In the genomic region with DNA sequence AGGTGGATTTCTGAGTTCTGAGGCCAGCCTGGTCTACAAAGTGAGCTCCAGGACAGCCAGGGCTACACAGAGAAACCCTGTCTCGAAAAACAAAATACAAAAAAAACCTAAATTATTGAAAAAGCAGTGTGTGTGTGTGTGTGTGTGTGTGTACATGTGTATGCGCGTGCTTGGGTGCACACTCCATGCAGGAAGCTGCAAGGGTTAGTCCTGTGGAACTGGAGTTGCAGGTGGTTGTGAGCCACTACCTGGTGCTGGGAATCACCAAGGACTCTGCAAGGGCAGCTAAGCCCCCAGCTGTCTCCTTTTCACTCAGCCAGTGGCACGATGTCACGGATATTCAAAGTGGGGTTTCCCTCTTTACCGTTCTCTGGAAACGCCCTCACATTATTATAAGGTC, we compare ENCODE assay signal across 19 mouse cellular contexts. TPM values are rescaled to one million over a fixed set of nuclear protein-coding genes. Genes with fewer than 3 reads are reported as not detected.
DNase-seq lines count a peak whose midpoint lies in the region; ATAC-seq and TF ChIP-seq lines count a peak whose summit lies in the region.
"Had no signal": no experiment of that assay in that cellular context is flagged by ENCODE, and none has a peak within 500 bp of the region (broad histone marks: within the 10 kb centered on the region; RNA-seq: fewer than 3 reads in every experiment).

No protein-coding gene starts in this region.

- no peaks in the 10 kb centered on the region for H3K4me1 ChIP-seq in forebrain, embryonic 11.5 days (replicated peaks; ENCODE audit: control insufficient read depth, insufficient read depth, low read length)
- no peaks in the 10 kb centered on the region for H3K4me1 ChIP-seq in forebrain, embryonic 10.5 days
- peaks cover 24% of the 10 kb centered on the region for H3K4me1 ChIP-seq in heart, embryonic 13.5 days
- H3K4me1 ChIP-seq in heart, adult 2 months (ENCODE audit: control insufficient read depth, insufficient read depth, low read length): peaks cover 5% of the 10 kb centered on the region
- no peaks in the 10 kb centered on the region for H3K4me1 ChIP-seq in intestine, postnatal 0 days (replicated peaks; ENCODE audit: control insufficient read depth, insufficient read depth, low read length)
- H3K4me1 ChIP-seq in intestine, embryonic 16.5 days (ENCODE audit: control insufficient read depth, insufficient read depth, low read length): peaks cover 7% of the 10 kb centered on the region; the same call in 1 of the 2 replicates
- H3K4me1 ChIP-seq: embryonic facial prominence, embryonic 12.5 days had no signal

- no peak for TF ChIP-seq CTCF in heart, adult 2 months (IDR thresholded peaks at IDR 0.05)
- no peak for TF ChIP-seq CTCF in intestine, postnatal 0 days (IDR thresholded peaks at IDR 0.05; ENCODE audit: low read depth)

- intact Hi-C loops in heart, adult 2 months (cut with DNase I): no loop called here

- no peak for TF ChIP-seq EP300 in heart, adult 2 months (IDR thresholded peaks at IDR 0.05; ENCODE audit: insufficient read depth, low read depth, low read length)

- no peak for TF ChIP-seq POLR2A in heart, adult 2 months (IDR thresholded peaks at IDR 0.05; ENCODE audit: insufficient read depth, low read depth, low read length)

- H3K79me2 ChIP-seq in heart, adult 2 months (replicated peaks; ENCODE audit: control insufficient read depth, insufficient read depth, low read length): no peaks in the 10 kb centered on the region

- H3K9ac ChIP-seq in forebrain, embryonic 11.5 days (ENCODE audit: low read length): no peak overlapping the region
- no peak overlapping the region for H3K9ac ChIP-seq in heart, embryonic 13.5 days
- H3K9ac ChIP-seq in heart, adult 2 months (ENCODE audit: low read depth, low read length): no peak overlapping the region
- no peak overlapping the region for H3K9ac ChIP-seq in intestine, postnatal 0 days (ENCODE audit: low read depth, low read length)
- H3K9ac ChIP-seq in intestine, embryonic 16.5 days (ENCODE audit: low read depth, low read length): no peak overlapping the region
- H3K9ac ChIP-seq: embryonic facial prominence, embryonic 12.5 days; forebrain, embryonic 13.5 days; forebrain, postnatal 0 days; hindbrain, embryonic 15.5 days had no signal

- DNase-seq in forebrain, embryonic 11.5 days (ENCODE audit: low spot score): peak; percentile 27
- DNase-seq in forebrain, embryonic 10.5 days (ENCODE audit: extremely low spot score, low spot score): no peak
- no peak for DNase-seq in heart, adult 2 months
- DNase-seq in cerebellum, adult 18-20 months: no peak
- DNase-seq: adrenal gland, postnatal 10 days; B cell, adult 2 months; cerebellum, adult 11 months; cerebellum, adult 9-10 months; cerebellum, postnatal 25 days; gastrocnemius, postnatal 14 days; kidney, adult 18-20 months had no signal

- H3K4me3 ChIP-seq in forebrain, embryonic 11.5 days (ENCODE audit: low read depth, low read length): no peak overlapping the region
- H3K4me3 ChIP-seq in forebrain, embryonic 10.5 days: no peak overlapping the region
- no peak overlapping the region for H3K4me3 ChIP-seq in heart, embryonic 13.5 days
- H3K4me3 ChIP-seq in heart, adult 2 months: no peak overlapping the region
- H3K4me3 ChIP-seq in intestine, postnatal 0 days (ENCODE audit: low read depth, low read length): no peak overlapping the region
- no peak overlapping the region for H3K4me3 ChIP-seq in intestine, embryonic 16.5 days (ENCODE audit: low read length)
- H3K4me3 ChIP-seq: embryonic facial prominence, embryonic 12.5 days; forebrain, embryonic 13.5 days; hindbrain, embryonic 15.5 days had no signal

- WGBS in forebrain, embryonic 11.5 days: 88% methylated on average over 7 of the region's 7 CpGs
- WGBS in forebrain, embryonic 10.5 days: 84% methylated on average over 7 of the region's 7 CpGs
- 79% methylated on average over 7 of the region's 7 CpGs for WGBS in heart, embryonic 13.5 days
- WGBS in heart, adult 2 months: 64% methylated on average over 7 of the region's 7 CpGs
- 90% methylated on average over 7 of the region's 7 CpGs for WGBS in intestine, postnatal 0 days
- whole genome bisulfite sequencing in intestine, embryonic 16.5 days: 89% methylated on average over 7 of the region's 7 CpGs

- no peaks in the 10 kb centered on the region for H3K36me3 ChIP-seq in forebrain, embryonic 11.5 days (ENCODE audit: control insufficient read depth, insufficient read depth, low read length)
- H3K36me3 ChIP-seq in forebrain, embryonic 10.5 days (replicated peaks): no peaks in the 10 kb centered on the region; the same call in 1 of the 2 replicates
- H3K36me3 ChIP-seq in heart, embryonic 13.5 days: peaks cover 2% of the 10 kb centered on the region
- no peaks in the 10 kb centered on the region for H3K36me3 ChIP-seq in heart, adult 2 months (ENCODE audit: control insufficient read depth, insufficient read depth, low read length)
- no peaks in the 10 kb centered on the region for H3K36me3 ChIP-seq in intestine, postnatal 0 days (ENCODE audit: control insufficient read depth, insufficient read depth)
- H3K36me3 ChIP-seq in intestine, embryonic 16.5 days (ENCODE audit: control insufficient read depth, insufficient read depth, low read length): no peaks in the 10 kb centered on the region
- H3K36me3 ChIP-seq: embryonic facial prominence, embryonic 12.5 days; hindbrain, embryonic 15.5 days had no signal

- H3K27me3 ChIP-seq in forebrain, embryonic 11.5 days (ENCODE audit: control insufficient read depth, insufficient read depth, low read length): no peaks in the 10 kb centered on the region
- no peaks in the 10 kb centered on the region for H3K27me3 ChIP-seq in forebrain, embryonic 10.5 days (ENCODE audit: poor library complexity, severe bottlenecking)
- no peaks in the 10 kb centered on the region for H3K27me3 ChIP-seq in heart, embryonic 13.5 days (replicated peaks)
- H3K27me3 ChIP-seq in heart, adult 2 months (ENCODE audit: control insufficient read depth, insufficient read depth, low read length): no peaks in the 10 kb centered on the region
- H3K27me3 ChIP-seq in intestine, postnatal 0 days (replicated peaks; ENCODE audit: control insufficient read depth, insufficient read depth, low read length): no peaks in the 10 kb centered on the region
- H3K27me3 ChIP-seq in intestine, embryonic 16.5 days (replicated peaks; ENCODE audit: control insufficient read depth, insufficient read depth, low read length): no peaks in the 10 kb centered on the region
- H3K27me3 ChIP-seq: embryonic facial prominence, embryonic 12.5 days; forebrain, embryonic 13.5 days; hindbrain, embryonic 15.5 days had no signal

- H3K27ac ChIP-seq in forebrain, embryonic 11.5 days (ENCODE audit: low read depth, low read length): no peak overlapping the region
- H3K27ac ChIP-seq in forebrain, embryonic 10.5 days: no peak overlapping the region
- H3K27ac ChIP-seq in heart, embryonic 13.5 days (replicated peaks): peak overlapping the region; percentile 51
- no peak overlapping the region for H3K27ac ChIP-seq in heart, adult 2 months
- H3K27ac ChIP-seq in intestine, postnatal 0 days (ENCODE audit: low read depth, low read length): peak overlapping the region; percentile 22; the same call in 1 of the 2 replicates
- no peak overlapping the region for H3K27ac ChIP-seq in intestine, embryonic 16.5 days (ENCODE audit: low read length)
- H3K27ac ChIP-seq: embryonic facial prominence, embryonic 12.5 days; forebrain, embryonic 13.5 days; hindbrain, embryonic 15.5 days had no signal

- no peak overlapping the region for H3K4me2 ChIP-seq in forebrain, embryonic 11.5 days (ENCODE audit: low read depth, low read length, severe bottlenecking)
- no peak overlapping the region for H3K4me2 ChIP-seq in heart, embryonic 13.5 days
- H3K4me2 ChIP-seq in intestine, postnatal 0 days (replicated peaks; ENCODE audit: low read depth): no peak overlapping the region
- H3K4me2 ChIP-seq in intestine, embryonic 16.5 days (ENCODE audit: low read depth, low read length): no peak overlapping the region
- H3K4me2 ChIP-seq: embryonic facial prominence, embryonic 12.5 days; forebrain, embryonic 13.5 days; hindbrain, embryonic 15.5 days had no signal

- H3K9me3 ChIP-seq in forebrain, embryonic 11.5 days (ENCODE audit: control insufficient read depth, low read length): no peaks in the 10 kb centered on the region
- H3K9me3 ChIP-seq in forebrain, embryonic 10.5 days: no peaks in the 10 kb centered on the region
- no peaks in the 10 kb centered on the region for H3K9me3 ChIP-seq in heart, embryonic 13.5 days
- no peaks in the 10 kb centered on the region for H3K9me3 ChIP-seq in intestine, postnatal 0 days (ENCODE audit: control insufficient read depth)
- H3K9me3 ChIP-seq in intestine, embryonic 16.5 days (ENCODE audit: control insufficient read depth, low read length): no peaks in the 10 kb centered on the region
- H3K9me3 ChIP-seq: embryonic facial prominence, embryonic 12.5 days; forebrain, embryonic 13.5 days; hindbrain, embryonic 15.5 days had no signal

- ATAC-seq in forebrain, embryonic 11.5 days (replicated peaks; ENCODE audit: low FRiP score): no peak
- no peak for ATAC-seq in heart, embryonic 13.5 days (ENCODE audit: extremely low read depth, insufficient number of reproducible peaks, low FRiP score, low TSS enrichment)
- no peak for ATAC-seq in intestine, postnatal 0 days
- ATAC-seq in intestine, embryonic 16.5 days: no peak
- peak; percentile 45 for ATAC-seq in CD4-positive, CD25-positive, alpha-beta regulatory T cell, adult 4 months

RNA-seq across cellular contexts. Expression of a gene that starts 39.3 kb away (rescaled TPM):
- polyA plus RNA-seq in forebrain, embryonic 11.5 days (2014; fragmentation: Nextera tagmentation; extraction: Ambion mirVana): 15.1 and 15.2 TPM in 2 replicates
- polyA plus RNA-seq in forebrain, embryonic 10.5 days (2016; fragmentation: Nextera tagmentation; extraction: Ambion mirVana): 9.6 and 11.5 TPM in 2 replicates
- polyA plus RNA-seq in heart, embryonic 13.5 days (2015; fragmentation: Nextera tagmentation; extraction: Ambion mirVana): 6.7 and 7.2 TPM in 2 replicates
- 10 to 100 TPM; 35.3 to 37.5 TPM for total RNA-seq in heart, adult 2 months (2021)
- 15.0 and 22.5 TPM in 2 replicates for polyA plus RNA-seq in heart, adult 2 months (2012; rRNA removed)
- 8.2 and 9.5 TPM in 2 replicates for polyA plus RNA-seq in intestine, postnatal 0 days (2015; fragmentation: Nextera tagmentation; extraction: Ambion mirVana)
- 6.4 and 7.3 TPM in 2 replicates for polyA plus RNA-seq in intestine, embryonic 16.5 days (2015; fragmentation: Nextera tagmentation; extraction: Ambion mirVana)
- polyA plus RNA-seq in CD4-positive, CD25-positive, alpha-beta regulatory T cell, adult 4 months (2017; shearing (Covaris generic)): 10 to 100 TPM; 23.8 to 39.0 TPM

Comparison
In these comparisons a context has a peak if more than half of its experiments do, and no peak if none do; other contexts are left out.
1. H3K27ac ChIP-seq: peak in heart, embryonic 13.5 days (single experiment) and intestine, postnatal 0 days (single experiment); none in forebrain, embryonic 11.5 days (single experiment), forebrain, embryonic 10.5 days (single experiment), heart, adult 2 months (single experiment) and intestine, embryonic 16.5 days (single experiment).